Mouse (Mus musculus) lung, postnatal 36 days (tissue): ENCODE results near the gene Amhr2.

Experiments
- DNase-seq: peaks from one replicate; pipeline ENCODE4 v3.0.0; 2022; ENCODE audit warnings: mixed read lengths

Amhr2 gene

GRCm38 (mm10) chr15:102445146-102445545 lies at the start of gene Amhr2:
Gene Amhr2 (plus strand): TSS chr15:102445367.
- DNase-seq = no peak

- peak; percentile 32 for DNase-seq
These were observed 46.5 kb upstream of the Amhr2 start for GRCm38 (mm10) chr15:102398629-102399028.

- DNase-seq = peak; percentile 98
These were observed 45.6 kb upstream of the Amhr2 start for GRCm38 (mm10) chr15:102399229-102400221.

GRCm38 (mm10) chr15:102400476-102401045 lies 44.6 kb upstream of the Amhr2 start:
- no peak for DNase-seq

GRCm38 (mm10) chr15:102401278-102401677 lies 43.9 kb upstream of the Amhr2 start:
- no peak for DNase-seq

GRCm38 (mm10) chr15:102402210-102402609 lies 43.0 kb upstream of the Amhr2 start:
- no peak for DNase-seq

GRCm38 (mm10) chr15:102404608-102405488 lies 40.3 kb upstream of the Amhr2 start:
- DNase-seq = no peak

GRCm38 (mm10) chr15:102405489-102406195 lies 39.5 kb upstream of the Amhr2 start, which contains the start of gene Sp1:
Gene Sp1 (plus strand): TSS chr15:102406143.
- DNase-seq = peak; percentile 100

GRCm38 (mm10) chr15:102406196-102406911 lies 38.8 kb upstream of the Amhr2 start:
- DNase-seq = peak; percentile 83

- DNase-seq = no peak
These were observed 38.1 kb upstream of the Amhr2 start for GRCm38 (mm10) chr15:102406912-102407580.

GRCm38 (mm10) chr15:102407681-102408557 lies 37.2 kb upstream of the Amhr2 start:
- no peak for DNase-seq

GRCm38 (mm10) chr15:102408558-102409130 lies 36.5 kb upstream of the Amhr2 start:
- DNase-seq = no peak

GRCm38 (mm10) chr15:102409286-102409685 lies 35.9 kb upstream of the Amhr2 start:
- no peak for DNase-seq

GRCm38 (mm10) chr15:102411077-102411476 lies 34.1 kb upstream of the Amhr2 start:
- DNase-seq = no peak

- DNase-seq = no peak
These were observed 31.5 kb upstream of the Amhr2 start for GRCm38 (mm10) chr15:102413687-102414086.

GRCm38 (mm10) chr15:102417524-102417923 lies 27.6 kb upstream of the Amhr2 start:
- no peak for DNase-seq

GRCm38 (mm10) chr15:102420986-102421385 lies 24.2 kb upstream of the Amhr2 start:
- no peak for DNase-seq

- peak; percentile 85 for DNase-seq
These were observed 23.7 kb upstream of the Amhr2 start for GRCm38 (mm10) chr15:102421437-102421836.

GRCm38 (mm10) chr15:102423602-102424240 lies 21.4 kb upstream of the Amhr2 start:
- DNase-seq = no peak
